Mouse (Mus musculus): ENCODE measurements around the gene Cemip.

Cemip gene

GRCm38 (mm10) chr7:84026090-84026489 is 60.2 kb downstream of the Cemip start:
- peak; percentile 79 for DNase-seq

- DNase-seq = no peak
Measured at GRCm38 (mm10) chr7:84023466-84023865, 62.8 kb downstream of the Cemip start.

- no peak for DNase-seq
Measured at GRCm38 (mm10) chr7:84022462-84022861, 63.8 kb downstream of the Cemip start.

GRCm38 (mm10) chr7:84019381-84019780 is 66.9 kb downstream of the Cemip start:
- no peak for DNase-seq

- peak; percentile 64 for DNase-seq
Measured at GRCm38 (mm10) chr7:84018291-84019266, 67.7 kb downstream of the Cemip start.

- DNase-seq = no peak
Measured at GRCm38 (mm10) chr7:84015050-84015449, 71.3 kb downstream of the Cemip start.

GRCm38 (mm10) chr7:84013656-84014055 is 72.6 kb downstream of the Cemip start:
- DNase-seq = no peak

- no peak for DNase-seq
Measured at GRCm38 (mm10) chr7:84004357-84004756, 81.9 kb downstream of the Cemip start.

GRCm38 (mm10) chr7:84001516-84001915 is 84.8 kb downstream of the Cemip start:
- no peak for DNase-seq

- no peak for DNase-seq
Measured at GRCm38 (mm10) chr7:84000671-84001070, 85.6 kb downstream of the Cemip start.

- DNase-seq = no peak
Measured at GRCm38 (mm10) chr7:83999647-84000046, 86.7 kb downstream of the Cemip start.

- no peak for DNase-seq
Measured at GRCm38 (mm10) chr7:83994348-83994747, 92.0 kb downstream of the Cemip start.

- no peak for DNase-seq
Measured at GRCm38 (mm10) chr7:83989294-83989693, 97.0 kb downstream of the Cemip start.

GRCm38 (mm10) chr7:83985751-83986150 is 100.6 kb downstream of the Cemip start:
- DNase-seq = no peak

GRCm38 (mm10) chr7:83982566-83982965 is 103.7 kb downstream of the Cemip start:
- DNase-seq = no peak

GRCm38 (mm10) chr7:83978945-83979536 is 107.3 kb downstream of the Cemip start:
- DNase-seq = no peak

- DNase-seq = no peak
Measured at GRCm38 (mm10) chr7:83978410-83978809, 107.9 kb downstream of the Cemip start.

GRCm38 (mm10) chr7:83976413-83976958 is 109.8 kb downstream of the Cemip start:
- DNase-seq = no peak

GRCm38 (mm10) chr7:83975283-83975682 is 111.0 kb downstream of the Cemip start:
- DNase-seq = no peak

GRCm38 (mm10) chr7:83972485-83972884 is 113.8 kb downstream of the Cemip start:
- DNase-seq = no peak

GRCm38 (mm10) chr7:83966047-83966818 is 120.1 kb downstream of the Cemip start:
- no peak for DNase-seq

GRCm38 (mm10) chr7:83965181-83965580 is 121.1 kb downstream of the Cemip start:
- no peak for DNase-seq

- peak; percentile 99 for DNase-seq
Measured at GRCm38 (mm10) chr7:83952511-83952910, 133.8 kb downstream of the Cemip start.
